ENCODE assay signal across 8 mouse cellular contexts in the genomic region with DNA sequence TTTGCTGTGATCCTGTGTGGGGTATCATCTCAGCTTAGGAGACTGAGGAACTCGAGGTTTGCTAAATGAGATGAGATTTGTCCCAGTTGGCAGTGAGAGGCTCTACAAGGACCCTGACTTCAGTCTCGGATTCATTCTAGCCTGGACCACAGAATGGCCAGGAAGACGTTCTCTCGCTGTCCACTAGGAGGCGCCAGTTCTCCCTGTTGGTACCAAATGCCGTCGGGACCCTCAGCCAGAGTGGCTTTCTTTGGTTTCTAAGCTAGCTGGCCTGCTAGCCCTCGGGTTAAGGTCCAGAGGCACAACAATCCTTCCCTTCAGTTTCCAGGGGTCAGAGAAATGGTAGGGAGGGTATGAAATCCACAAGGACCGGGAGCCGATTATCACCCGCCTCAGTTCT. TPM values are rescaled to one million over a fixed set of nuclear protein-coding genes. Genes with fewer than 3 reads are reported as not detected.
DNase-seq lines count a peak whose midpoint lies in the region; ATAC-seq and TF ChIP-seq lines count a peak whose summit lies in the region.

No protein-coding gene starts in this region.

- peak; percentile 37 for DNase-seq in gastrocnemius, adult 2 months
- DNase-seq in gastrocnemius, postnatal 25 days: no peak
- DNase-seq in cerebellum, adult 2 months: peak; percentile 44 to 63
- DNase-seq in kidney, postnatal 4 days: peak; percentile 82 to 83
- peak; percentile 68 for DNase-seq in testis, postnatal 14 days (ENCODE audit: low spot score)

- intact Hi-C loops in gastrocnemius, adult 2 months (cut with DNase I): loop anchor here (5.0 kb wide), 1 partner anchor 51 kb away; no protein-coding TSS in a partner anchor

- H3K9me3 ChIP-seq in E14TG2a.4 (ENCODE audit: low read length): no peaks in the 10 kb centered on the region

- no peaks in the 10 kb centered on the region for H3K36me3 ChIP-seq in E14TG2a.4 (ENCODE audit: insufficient read depth, low read length)

- no peak overlapping the region for H3K27ac ChIP-seq in gastrocnemius, adult 2 months
- H3K27ac ChIP-seq in cerebellum, adult 2 months (ENCODE audit: insufficient read depth, low read length): no peak overlapping the region

- H3K27me3 ChIP-seq in E14TG2a.4 (ENCODE audit: insufficient read depth, low read length): peaks cover 70% of the 10 kb centered on the region
- no peaks in the 10 kb centered on the region for H3K27me3 ChIP-seq in cerebellum, adult 2 months (ENCODE audit: control insufficient read depth, insufficient read depth, low read length)

- WGBS in cerebellum, adult 2 months: 23% methylated on average over 11 of the region's 11 CpGs

- no peak overlapping the region for H3K4me3 ChIP-seq in gastrocnemius, adult 2 months
- 0 out of 2 replicates have a peak overlapping the region, but pooled peaks have one; percentile 27 for H3K4me3 ChIP-seq in E14TG2a.4 (replicated peaks; ENCODE audit: low read length)
- no peak overlapping the region for H3K4me3 ChIP-seq in cerebellum, adult 2 months (replicated peaks; ENCODE audit: insufficient read depth, low read depth, low read length)

- no peak for TF ChIP-seq POLR2A in cerebellum, adult 2 months (IDR thresholded peaks at IDR 0.05; ENCODE audit: borderline replicate concordance, insufficient read depth, low read length)

- TF ChIP-seq CTCF in gastrocnemius, adult 2 months (IDR thresholded peaks at IDR 0.05): peak; percentile 77
- TF ChIP-seq CTCF in E14TG2a.4 (conservative IDR thresholded peaks at IDR 0.05; ENCODE audit: low read length): peak; percentile 98
- peak; percentile 82 for TF ChIP-seq CTCF in cerebellum, adult 2 months (IDR thresholded peaks at IDR 0.05; ENCODE audit: borderline replicate concordance, insufficient read depth, low read depth, low read length)

- ATAC-seq in frontal cortex, adult (ENCODE audit: low TSS enrichment): peak; percentile 32
- 0 out of 2 replicates have a peak, but pooled peaks have one; percentile 39 for ATAC-seq in megakaryocyte progenitor cell, adult 5-6 weeks (replicated peaks; ENCODE audit: poor library complexity)

- H3K4me1 ChIP-seq in E14TG2a.4 (replicated peaks; ENCODE audit: low read depth, low read length): peaks cover 34% of the 10 kb centered on the region
- peaks cover 10% of the 10 kb centered on the region for H3K4me1 ChIP-seq in cerebellum, adult 2 months (ENCODE audit: control insufficient read depth, insufficient read depth, low read length)

RNA-seq across cellular contexts. Expression of a gene that starts 36.5 kb away (rescaled TPM):
- 1 to 10 TPM; 7.2 to 8.6 TPM for total RNA-seq in gastrocnemius, adult 2 months (2021)
- 1 to 10 TPM; 4.0 to 6.7 TPM for total RNA-seq in gastrocnemius, postnatal 25 days (2021)
- polyA plus RNA-seq in cerebellum, adult 2 months (2012; rRNA removed): 53.4 and 59.5 TPM in 2 replicates
- total RNA-seq in megakaryocyte progenitor cell, adult 5-6 weeks (2015): 0.02 TPM in 1 of 2 replicates, not detected in the other
- 0.17 and 1.4 TPM in 2 replicates for total RNA-seq in megakaryocyte progenitor cell, adult 5-6 weeks (2017)

RNA-seq across cellular contexts. Expression of a gene that starts 47.7 kb away (rescaled TPM):
- total RNA-seq in gastrocnemius, adult 2 months (2021): 1 to 10 TPM; 3.1 to 4.0 TPM
- total RNA-seq in gastrocnemius, postnatal 25 days (2021): 1 to 10 TPM; 1.9 to 4.1 TPM
- polyA plus RNA-seq in cerebellum, adult 2 months (2012; rRNA removed): 173 and 187 TPM in 2 replicates
- not detected in 2 replicates for total RNA-seq in megakaryocyte progenitor cell, adult 5-6 weeks (2015)
- total RNA-seq in megakaryocyte progenitor cell, adult 5-6 weeks (2017): not detected in 2 replicates
